Mouse (Mus musculus): ENCODE results near the gene Rex1bd.

Rex1bd gene

DNA sequence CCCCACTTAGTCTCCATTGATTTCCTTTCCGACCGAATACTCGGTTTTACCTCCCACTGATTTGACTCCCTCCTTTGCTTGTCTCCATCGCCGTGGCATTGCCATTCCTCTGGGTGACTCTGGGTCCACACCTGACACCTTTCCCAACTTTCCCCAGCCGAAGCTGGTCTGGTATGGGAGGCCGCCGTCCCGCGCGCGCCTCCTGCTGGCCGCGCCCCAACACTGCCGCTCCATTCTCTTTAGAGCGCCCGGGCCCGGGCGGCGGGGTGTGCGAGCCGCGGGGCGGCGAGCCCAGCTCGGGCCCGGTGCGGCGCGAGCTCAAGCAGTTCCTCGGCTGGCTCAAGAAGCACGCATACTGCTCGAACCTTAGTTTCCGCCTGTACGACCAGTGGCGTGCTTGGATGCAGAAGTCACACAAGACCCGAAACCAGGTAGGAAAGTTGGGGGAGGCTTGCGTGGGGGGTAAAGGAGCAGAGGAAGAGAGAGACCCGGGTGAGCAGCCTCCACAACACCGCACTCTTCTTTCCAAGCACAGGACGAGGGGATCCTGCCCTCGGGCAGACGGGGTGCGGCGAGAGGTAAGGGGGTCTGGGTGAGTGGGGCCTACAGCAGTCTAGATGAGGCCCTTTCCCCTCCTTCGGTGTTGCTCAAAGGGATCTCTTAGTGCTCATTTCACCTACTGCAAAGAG lies 3.3 kb downstream of the Rex1bd start:
- DNase-seq (ENCODE audit: extremely low spot score, low read depth, low spot score) = no peak

DNA sequence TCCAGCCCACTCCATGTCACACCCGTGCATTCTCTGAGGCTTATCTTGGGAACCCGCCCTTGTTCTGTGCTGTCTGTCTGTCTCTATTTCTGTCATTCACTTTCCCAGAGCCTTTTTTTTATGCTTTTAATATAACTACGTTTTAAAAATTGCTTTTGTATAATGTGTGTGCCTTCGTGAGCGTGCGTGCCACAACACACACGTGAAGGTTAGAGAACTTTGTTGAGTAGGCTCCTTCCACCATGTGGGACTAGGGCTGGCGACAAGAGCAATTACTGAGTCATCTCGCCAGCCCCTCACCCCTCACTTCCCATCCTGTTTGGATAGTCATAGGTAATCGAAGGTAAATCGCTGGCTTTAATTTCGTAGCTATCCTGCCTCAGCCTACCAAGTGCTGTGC lies 4.0 kb downstream of the Rex1bd start:
- DNase-seq (ENCODE audit: extremely low spot score, low read depth, low spot score) = no peak

DNA sequence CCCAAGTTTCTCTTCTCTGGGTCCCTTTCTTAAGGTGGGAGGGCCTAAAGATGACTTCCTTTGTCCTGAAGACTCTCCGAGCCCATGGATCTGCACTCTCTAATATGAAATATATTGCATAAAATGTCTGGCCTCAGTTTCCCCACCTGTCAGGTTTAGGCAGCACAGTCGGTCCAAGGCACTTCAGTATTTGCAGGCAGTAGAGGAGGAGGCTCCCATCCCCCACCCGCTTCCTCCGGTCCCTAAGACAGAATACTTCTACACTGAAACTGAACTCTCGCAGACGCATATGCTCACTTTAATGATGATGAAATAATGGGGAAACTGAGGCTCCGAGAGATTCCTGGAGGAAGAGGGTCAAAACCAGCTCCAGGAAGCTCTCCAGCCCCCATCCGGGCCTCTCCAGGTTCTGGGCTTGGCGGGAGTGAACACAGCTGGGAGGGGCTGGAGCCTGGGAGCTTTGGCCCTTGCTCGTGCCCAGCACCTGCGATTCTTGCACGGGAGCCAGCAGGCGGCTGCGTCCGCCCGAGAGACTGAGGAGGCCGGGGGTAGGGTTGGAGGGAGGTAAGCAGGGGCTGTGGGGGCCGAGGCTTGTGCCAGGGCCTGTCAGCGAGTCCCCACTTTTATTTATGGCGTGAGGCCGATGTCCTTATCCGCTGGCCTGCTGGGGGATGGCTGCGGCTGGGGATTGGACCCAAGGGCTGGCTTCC lies 4.6 kb downstream of the Rex1bd start:
- no peak for DNase-seq (ENCODE audit: extremely low spot score, low read depth, low spot score)

DNA sequence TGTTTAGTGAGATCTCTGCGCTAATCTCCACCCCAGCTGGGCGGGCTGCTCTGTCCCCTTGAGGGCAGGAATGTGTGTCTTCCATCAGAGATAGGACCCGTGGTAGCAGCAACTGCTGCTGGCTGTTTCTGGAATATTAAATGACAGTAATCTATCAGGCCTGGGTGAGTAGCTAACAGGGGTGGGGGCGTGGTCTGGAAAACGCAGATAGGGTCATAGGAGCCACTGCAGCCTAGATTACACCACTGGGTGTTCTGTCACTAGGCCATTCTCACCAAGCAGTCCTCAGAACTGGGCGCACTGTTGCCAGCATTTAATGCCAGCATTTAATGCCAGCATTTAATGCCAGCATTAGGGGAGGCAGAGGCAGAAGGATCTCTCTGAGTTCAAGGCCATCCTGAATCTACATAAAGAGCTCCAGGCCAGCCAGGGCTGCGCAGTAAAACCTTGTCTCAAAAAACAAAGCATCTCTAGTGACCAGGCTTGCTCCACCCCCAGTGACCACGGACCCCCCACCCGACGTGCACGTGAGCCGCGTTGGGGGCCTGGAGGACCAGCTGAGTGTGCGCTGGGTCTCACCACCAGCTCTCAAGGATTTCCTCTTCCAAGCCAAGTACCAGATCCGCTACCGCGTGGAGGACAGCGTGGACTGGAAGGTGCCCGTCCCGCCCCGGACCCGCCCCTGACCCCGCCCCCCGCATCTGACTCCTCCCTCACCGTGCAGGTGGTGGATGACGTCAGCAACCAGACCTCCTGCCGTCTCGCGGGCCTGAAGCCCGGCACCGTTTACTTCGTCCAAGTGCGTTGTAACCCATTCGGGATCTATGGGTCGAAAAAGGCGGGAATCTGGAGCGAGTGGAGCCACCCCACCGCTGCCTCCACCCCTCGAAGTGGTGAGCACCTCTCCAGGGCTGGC lies 5.9 kb downstream of the Rex1bd start:
- no peak for DNase-seq (ENCODE audit: extremely low spot score, low read depth, low spot score)

DNA sequence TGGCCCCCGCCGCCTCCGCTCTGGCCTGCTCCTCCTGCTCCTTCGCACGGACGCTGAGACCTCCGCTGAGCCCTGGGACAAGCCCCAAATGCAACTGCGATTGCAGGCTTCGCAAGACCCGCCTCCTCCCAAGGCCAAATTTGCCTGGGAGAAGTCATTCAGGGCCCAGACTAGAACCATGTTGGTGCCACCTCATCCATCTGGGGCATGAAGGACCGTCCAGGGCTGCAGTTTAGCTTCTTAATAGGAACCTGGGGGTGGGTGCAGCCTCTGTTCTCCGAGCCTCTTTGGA lies 10.8 kb downstream of the Rex1bd start:
- DNase-seq (ENCODE audit: extremely low spot score, low read depth, low spot score) = no peak

DNA sequence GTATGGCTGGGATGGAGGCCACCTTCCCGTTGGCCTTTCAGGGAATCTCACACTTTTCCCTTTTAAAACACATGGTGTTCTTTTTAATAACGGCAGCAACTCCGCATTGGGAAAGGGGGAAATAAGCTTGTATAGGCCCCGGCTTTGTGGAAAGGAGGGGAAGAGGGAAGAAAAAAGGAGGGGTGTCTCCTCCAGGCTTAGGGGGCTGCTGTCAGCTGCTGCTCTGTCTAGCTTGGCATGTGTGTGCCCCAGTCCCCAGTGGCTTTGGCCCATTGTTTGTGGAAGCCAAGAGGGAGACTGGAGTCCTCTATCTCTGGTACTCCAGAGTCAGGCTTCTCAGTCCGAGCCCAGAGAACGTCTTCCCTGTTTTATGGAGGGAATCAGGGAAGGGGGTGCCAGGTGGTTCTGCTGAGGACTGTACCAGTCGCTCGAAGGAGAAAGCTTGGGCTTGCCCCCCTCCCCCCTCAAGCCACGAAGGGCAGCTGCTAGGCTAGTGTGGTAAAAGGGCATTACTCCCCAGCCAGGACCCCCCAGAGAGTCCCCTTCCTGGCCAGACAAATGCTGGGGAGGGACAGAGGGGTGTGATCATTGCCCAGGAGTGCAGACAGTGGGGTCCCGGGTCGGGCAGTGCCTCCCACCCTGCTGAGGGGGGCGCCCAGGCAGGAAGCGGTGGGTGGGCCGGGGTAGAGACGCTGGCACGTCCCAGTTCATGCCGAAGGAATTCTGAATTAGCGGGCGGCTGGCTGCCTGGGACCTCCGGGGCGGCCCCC lies 11.4 kb downstream of the Rex1bd start:
- no peak for DNase-seq (ENCODE audit: extremely low spot score, low read depth, low spot score)

DNA sequence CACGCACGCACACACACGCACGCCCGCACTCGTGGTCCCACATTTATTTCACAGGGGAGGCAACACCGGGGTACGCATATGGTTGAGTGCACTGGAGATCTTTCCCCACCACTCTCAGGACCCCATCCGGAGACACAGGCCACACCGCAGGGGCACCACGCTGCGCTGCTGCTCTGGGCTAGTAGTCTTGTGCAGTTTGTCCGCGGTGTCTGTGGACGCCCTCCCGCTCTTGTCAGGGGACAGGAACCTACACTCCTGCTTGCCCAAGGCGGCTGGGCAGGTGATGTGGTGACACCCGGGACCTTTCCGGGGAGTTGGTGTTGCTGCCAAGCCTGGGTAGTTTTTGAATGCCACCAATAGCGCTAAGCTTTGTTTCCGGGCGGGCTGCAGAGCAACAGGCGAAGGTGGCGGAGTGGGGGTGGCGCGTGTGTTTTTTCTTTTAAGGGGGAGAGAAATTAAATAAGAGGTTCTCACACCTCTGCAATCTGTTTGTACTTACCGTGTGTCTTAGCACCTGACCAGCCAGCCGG lies 12.1 kb downstream of the Rex1bd start:
- no peak for DNase-seq (ENCODE audit: extremely low spot score, low read depth, low spot score)

DNA sequence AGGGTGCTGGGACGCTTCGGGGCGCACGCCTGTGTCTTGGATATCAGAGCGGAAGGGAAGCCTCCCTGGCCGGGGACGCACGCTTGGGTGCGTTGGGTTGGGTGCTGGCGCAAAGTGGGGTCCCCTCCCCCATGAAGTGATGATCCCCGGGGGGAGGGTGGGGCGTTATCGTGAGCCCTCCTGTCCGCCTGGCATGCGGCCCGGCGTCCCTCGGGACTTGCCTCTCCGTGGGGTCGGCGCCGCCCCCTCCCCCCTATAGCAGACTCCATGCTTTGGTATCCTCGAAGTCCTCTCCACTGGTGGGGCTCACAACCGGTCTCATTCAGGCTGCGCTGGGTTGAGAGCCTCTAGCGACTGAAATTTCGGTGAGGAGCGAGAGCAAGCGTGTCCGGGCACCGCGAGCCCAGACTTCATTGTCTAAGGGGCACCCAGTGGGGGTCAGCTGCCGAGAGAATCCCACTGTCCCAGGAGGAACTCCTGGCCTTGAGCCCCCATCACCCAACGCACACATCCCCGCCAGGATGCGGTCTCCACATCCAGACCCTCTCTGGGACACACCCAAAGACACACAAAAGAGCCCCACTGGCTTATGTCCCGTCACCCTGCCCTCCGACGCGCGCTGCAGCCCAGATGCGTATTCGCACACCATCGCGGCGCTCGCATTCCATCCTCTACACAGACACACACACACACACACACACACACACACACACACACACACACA lies 12.7 kb downstream of the Rex1bd start:
- DNase-seq (ENCODE audit: extremely low spot score, low read depth, low spot score) = no peak

DNA sequence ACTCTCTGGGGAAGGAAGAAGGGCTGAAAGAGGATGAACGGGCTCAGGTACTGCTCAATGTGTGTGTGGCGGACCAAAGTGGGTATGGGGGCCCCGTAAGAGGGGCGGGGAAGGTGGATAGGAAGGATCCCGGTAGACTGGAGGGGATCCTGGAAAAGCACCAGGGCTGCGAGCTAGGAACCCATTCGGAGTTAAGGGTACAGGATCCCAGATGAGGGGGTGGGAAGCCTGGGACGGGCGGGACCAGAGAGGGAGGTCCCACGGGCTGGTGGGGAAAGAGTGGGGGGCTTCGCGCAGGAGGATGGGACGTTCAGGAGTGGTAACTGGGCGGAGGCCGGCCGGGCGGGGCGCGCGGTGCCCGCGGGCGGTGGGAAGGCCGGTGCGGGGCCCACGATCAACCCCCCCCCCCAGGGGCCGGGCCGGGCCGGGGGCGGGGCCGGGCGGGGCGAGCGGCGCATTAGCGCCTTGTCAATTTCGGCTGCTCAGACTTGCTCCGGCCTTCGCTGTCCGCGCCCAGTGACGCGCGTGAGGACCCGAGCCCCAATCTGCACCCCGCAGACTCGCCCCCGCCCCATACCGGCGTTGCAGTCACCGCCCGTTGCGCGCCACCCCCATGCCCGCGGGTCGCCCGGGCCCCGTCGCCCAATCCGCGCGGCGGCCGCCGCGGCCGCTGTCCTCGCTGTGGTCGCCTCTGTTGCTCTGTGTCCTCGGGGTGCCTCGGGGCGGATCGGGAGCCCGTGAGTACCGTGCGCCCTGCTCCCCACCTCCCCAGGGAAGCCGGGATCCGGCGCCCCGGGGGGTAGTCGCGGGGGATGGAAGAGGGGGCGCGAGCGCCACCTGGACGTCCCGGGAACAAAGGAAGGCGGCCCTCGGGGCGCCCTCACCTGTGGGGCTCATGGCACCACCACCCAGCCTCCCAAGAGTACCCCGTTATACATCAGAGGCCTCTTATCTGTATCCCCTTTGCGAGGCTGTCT lies 13.6 kb downstream of the Rex1bd start, which contains the start of gene Crlf1:
Gene Crlf1, plus strand, starts transcription at position 495 of the 977 bp plus-strand sequence.
- DNase-seq (ENCODE audit: extremely low spot score, low read depth, low spot score) = no peak

DNA sequence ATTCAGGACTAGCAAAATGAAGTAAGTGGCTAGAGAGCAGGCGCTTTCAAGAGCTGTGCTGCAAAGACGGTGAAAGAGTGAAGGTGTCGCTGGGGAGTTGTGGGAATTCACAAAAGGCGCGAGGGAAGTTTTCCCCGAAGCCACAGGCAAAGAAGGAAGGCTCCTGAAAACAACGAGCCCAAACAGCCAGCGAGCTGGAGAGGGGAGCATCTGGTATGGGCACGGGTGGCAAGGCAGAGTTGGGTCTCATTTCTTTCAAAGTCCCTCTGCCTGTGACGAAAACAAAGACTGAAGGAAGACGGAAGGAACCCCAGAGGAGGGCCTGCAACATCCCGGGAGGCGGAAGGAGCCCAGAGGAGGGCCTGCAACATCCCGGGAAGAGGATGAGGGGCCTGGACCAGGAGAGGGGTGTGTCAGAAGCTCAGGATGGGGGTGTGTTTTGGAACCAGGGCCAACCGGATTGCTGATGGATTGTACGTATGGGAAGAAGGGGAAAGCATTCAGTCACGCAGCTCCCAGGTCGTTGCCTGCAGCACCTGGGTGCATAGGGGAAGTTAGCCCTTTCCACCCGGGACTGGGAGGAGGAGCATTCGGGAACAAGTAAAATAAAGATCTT lies 15.6 kb downstream of the Rex1bd start:
- DNase-seq (ENCODE audit: extremely low spot score, low read depth, low spot score) = no peak

DNA sequence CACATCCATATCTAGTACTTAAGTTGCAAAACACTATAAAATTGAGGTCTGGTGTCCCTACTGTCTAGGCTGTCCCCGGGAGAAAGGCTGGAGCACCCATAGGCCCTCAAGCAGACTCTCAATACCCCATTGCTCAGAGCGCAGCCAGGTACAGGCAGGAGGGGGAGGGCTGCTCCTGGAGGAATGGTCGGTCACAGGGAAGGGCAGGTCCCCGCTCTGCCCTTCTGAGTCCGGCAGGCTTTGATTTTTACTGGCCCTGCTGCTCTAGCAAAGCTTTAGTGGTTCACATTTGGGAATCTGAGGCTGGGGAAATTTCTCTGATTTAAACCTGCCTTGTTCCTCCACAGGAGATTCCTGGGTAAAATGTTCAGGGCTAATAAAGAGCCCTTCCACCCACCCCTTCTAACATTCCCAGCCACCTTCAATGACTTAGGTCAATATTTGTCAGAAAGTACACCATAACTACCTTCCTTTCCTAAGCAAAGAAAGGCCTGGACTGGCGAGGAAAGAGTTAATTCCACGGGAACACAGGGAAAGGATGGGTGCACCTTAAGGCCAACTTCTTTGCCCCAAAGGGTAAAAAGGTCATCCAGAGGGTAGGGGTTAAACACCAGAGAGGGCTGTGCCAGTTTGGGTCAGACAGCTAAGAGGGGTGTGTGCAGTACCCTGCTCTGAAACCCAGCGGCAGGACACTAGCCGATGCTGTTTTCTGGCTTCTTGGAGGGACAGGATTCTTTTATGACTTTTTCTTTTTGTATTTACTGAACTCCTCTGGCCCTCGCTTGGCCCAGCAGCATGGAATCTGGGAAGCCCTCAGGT lies 16.3 kb downstream of the Rex1bd start:
- DNase-seq (ENCODE audit: extremely low spot score, low read depth, low spot score) = no peak

DNA sequence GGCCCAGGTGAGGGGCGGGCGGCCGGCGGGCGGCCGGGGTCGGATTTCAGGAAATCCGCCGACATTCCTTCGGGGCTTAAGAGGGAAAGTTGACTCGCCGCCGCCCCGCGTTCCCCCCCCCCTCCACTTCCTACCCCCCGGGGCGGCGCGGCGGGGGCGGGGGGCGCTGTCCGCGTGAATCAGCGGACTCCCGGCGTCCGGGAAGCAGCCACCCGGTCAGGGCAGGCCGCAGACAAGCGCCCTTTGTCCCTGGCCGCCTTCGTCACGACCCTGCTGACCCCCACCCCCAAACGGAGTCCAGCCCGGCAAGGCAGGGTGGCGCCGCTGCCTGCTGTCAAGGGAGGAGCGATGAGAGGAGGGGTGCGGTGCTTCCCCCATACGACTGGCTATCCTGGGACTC lies 17.0 kb downstream of the Rex1bd start:
- no peak for DNase-seq (ENCODE audit: extremely low spot score, low read depth, low spot score)

DNA sequence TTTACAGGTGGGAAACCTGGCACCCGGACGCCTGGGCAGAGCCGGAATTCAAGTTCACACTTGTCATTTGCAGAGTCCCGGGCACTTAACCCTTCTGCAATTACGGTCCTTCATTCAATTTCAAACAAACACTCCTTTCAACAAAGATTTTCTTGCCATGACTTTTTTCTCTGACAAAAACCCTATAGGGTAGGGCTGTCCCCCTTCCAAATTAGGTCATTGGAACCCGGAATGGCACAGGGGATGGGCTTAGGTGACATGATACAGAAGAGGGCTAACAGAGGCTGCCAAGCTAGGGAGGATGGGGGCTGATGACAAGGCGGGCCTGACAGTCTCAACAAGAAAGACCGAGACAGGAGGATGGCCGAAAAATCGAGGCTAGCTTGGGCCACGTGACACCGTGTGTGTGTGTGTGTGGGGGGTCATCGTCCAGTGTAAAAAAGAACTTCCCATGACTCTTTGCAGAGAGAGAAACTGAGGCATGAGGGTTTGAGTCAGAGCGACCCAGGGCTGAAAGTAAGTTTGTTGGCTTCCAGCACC lies 17.6 kb downstream of the Rex1bd start:
- DNase-seq (ENCODE audit: extremely low spot score, low read depth, low spot score) = no peak

DNA sequence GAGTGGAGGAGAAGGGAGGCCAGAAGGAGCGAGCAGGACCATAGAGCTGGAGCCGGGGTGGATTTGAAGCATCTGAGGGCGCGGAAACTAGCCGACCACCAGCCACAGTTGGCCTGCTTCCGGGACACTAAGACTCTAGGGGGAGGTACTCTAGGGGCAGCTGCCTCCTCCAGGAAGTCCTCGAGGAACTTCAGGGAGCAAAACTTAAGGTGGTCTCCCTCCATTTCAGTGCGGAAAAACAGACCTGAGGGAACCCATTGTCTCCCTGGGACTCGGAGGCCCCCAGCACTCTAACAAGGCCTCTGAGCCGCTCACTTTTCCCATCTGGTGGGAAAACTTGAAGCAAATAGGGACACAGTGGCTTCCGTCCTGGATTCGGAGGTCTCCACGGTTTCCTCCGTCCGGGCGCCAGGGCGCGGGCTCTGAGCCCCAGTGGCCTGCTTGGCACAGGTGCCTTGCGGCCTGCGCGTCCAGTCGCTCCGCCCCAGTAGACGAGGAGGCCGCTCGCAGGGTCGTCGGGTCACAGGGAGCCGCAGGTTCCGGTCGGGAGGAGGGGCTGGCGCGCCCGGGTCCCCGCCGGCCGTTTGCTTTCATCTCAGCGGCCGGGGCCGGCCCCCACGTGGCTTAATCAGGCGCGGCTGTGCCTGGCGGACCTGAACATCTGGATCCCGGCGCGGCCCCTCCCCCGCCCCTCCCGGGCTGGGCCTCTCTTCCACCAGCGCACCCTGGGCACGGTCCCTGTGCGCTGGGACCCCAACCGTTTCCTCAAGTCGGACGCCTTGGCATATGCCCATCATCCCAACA lies 18.4 kb downstream of the Rex1bd start:
- no peak for DNase-seq (ENCODE audit: extremely low spot score, low read depth, low spot score)

DNA sequence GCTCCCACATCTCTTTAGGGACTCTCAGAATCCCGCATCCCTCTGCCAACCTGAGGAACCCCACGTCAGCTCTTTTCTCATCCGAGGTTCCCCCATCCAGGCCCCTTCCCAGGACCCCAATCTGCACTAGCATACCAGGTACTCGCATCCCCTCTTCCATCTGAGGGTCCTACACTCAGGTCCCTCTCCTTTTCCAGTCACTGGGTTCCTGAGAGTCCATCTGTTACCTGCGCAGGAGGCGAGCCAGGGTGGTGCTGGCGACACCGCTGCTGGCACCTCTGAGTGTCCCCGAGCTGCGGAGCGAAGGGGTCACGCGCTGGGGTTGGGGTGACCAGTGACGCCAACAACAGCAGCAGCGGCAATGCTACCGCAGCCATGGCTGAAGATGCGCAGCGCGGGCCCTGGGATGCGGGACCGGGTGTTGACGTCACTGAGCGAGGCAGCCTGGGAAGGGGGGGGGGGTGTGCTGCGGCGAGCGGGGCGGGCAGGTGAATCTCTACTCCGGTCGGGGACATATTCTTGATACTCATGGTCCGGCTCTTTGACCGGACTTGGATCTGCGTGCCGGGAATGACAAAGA lies 19.5 kb downstream of the Rex1bd start, which contains the start of gene Tmem59l:
Gene Tmem59l, minus strand, starts transcription at position 418 of the 580 bp plus-strand sequence.
- DNase-seq (ENCODE audit: extremely low spot score, low read depth, low spot score) = no peak

DNA sequence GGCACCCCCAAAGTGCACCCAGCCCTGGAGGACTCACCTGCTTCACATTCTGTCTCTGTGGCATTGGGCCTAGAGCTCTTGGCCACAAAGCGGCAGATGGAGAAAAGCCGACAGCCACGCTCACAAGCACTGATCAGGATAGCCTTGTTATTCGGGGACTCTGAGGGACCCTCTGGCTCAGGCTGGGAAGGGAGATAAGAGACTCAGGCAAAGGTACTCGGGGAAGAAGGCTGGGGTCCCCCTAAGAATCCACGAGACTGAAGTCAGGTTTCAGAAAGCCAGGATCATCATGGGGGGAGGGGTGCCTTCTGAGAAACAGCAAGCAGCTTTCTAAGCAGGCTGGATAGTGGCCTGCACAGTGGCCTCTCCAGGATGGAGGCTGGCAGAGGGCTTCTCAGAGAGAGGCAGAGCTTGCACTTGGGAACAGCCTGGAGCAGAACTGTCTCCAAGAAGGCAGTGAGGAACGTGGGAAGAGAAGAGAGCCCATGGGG lies 20.3 kb downstream of the Rex1bd start:
- DNase-seq (ENCODE audit: extremely low spot score, low read depth, low spot score) = no peak

Data from hindlimb bud, embryonic 11.5 days (tissue).